Mouse (Mus musculus) bone marrow macrophage, adult 2 months (primary cell): ENCODE measurements around the gene Hmg20b. TPM values are rescaled to one million over a fixed set of nuclear protein-coding genes. Genes with fewer than 3 reads are reported as not detected.
A peak's percentile ranks its signal among the peaks of the same experiment; 100 is the strongest.

ENCODE experiments used
- H3K27ac ChIP-seq: 2 replicates; pipeline ENCODE4 v1.5.1; 2012; ENCODE audit warnings: low read depth, low read length; ENCODE audit not compliant: insufficient read depth
- H3K4me1 ChIP-seq: 2 replicates; pipeline ENCODE4 v1.6.1; 2012; ENCODE audit warnings: low read length; ENCODE audit not compliant: control insufficient read depth, insufficient read depth
- H3K4me3 ChIP-seq: 2 replicates; pipeline ENCODE4 v1.5.1; 2012; ENCODE audit warnings: mild to moderate bottlenecking, low read length, moderate library complexity; ENCODE audit not compliant: insufficient read depth
- CTCF ChIP-seq: IDR thresholded peaks from 2 replicates; pipeline ENCODE4 v1.5.1; 2012; ENCODE audit warnings: low read depth, mild to moderate bottlenecking, low read length, moderate library complexity
- POLR2A ChIP-seq: IDR thresholded peaks from 2 replicates; pipeline ENCODE4 v1.6.1; 2012; ENCODE audit warnings: mild to moderate bottlenecking, low read depth, low read length, borderline replicate concordance
- polyA plus RNA-seq: library from polyadenylated mRNA; stranded (reverse); fragments of >200 nt; gene quantifications from 2 replicates; pipeline ENCODE4 v1.2.4, GENCODE M21; 2012; ENCODE audit not compliant: missing spikeins, insufficient read depth, insufficient read length

Gene Hmg20b
- polyA plus RNA-seq, 1 experiment, result 52.2 TPM

- peak overlapping the region; percentile 58 for H3K4me3 ChIP-seq
- H3K27ac ChIP-seq, result peak overlapping the region; percentile 85
- no peak for TF ChIP-seq CTCF
- no peak for TF ChIP-seq POLR2A
- H3K4me1 ChIP-seq, result peaks cover 15% of the 10 kb centered on the region
These were observed 30.3 kb downstream of the Hmg20b start for GRCm38 (mm10) chr10:81319741-81320549.

DNA sequence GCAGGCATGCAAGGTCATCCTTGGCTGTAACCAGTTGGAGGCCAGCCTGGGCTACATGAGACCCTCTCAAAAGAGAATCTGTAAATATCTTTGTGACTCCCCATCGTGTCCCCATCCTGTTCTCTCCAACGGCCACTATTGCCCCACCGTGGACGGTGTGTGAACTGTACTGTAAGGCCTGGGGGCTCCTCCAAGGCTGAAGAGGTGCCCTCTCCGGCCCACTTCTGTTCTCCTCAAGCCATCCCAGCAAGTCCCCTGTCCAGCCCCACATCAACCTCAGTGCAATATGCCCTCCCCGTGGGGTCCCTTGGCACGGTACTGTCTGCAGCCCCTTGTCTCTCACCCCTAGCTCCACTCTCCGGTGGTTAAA lies 31.0 kb downstream of the Hmg20b start:
- H3K4me3 ChIP-seq, result peak overlapping the region; percentile 58

GRCm38 (mm10) chr10:81318589-81319329 lies 31.5 kb downstream of the Hmg20b start:
- TF ChIP-seq POLR2A (no peak), CTCF (no peak)
- H3K4me1 ChIP-seq, result peaks cover 15% of the 10 kb centered on the region
- peak overlapping the region; percentile 58 for H3K4me3 ChIP-seq
- peak overlapping the region; percentile 85 for H3K27ac ChIP-seq

More for the DNA sequence above, 31.0 kb downstream of the Hmg20b start:
- H3K27ac ChIP-seq, result peak overlapping the region; percentile 85
- TF ChIP-seq POLR2A (no peak), CTCF (no peak)
- peaks cover 15% of the 10 kb centered on the region for H3K4me1 ChIP-seq

- Histone ChIP-seq H3K27ac (no peak overlapping the region), H3K4me3 (no peak overlapping the region), H3K4me1 (peaks cover 15% of the 10 kb centered on the region)
- TF ChIP-seq POLR2A, result no peak
- no peak for TF ChIP-seq CTCF
These were observed 33.0 kb downstream of the Hmg20b start for GRCm38 (mm10) chr10:81317273-81317672.

DNA sequence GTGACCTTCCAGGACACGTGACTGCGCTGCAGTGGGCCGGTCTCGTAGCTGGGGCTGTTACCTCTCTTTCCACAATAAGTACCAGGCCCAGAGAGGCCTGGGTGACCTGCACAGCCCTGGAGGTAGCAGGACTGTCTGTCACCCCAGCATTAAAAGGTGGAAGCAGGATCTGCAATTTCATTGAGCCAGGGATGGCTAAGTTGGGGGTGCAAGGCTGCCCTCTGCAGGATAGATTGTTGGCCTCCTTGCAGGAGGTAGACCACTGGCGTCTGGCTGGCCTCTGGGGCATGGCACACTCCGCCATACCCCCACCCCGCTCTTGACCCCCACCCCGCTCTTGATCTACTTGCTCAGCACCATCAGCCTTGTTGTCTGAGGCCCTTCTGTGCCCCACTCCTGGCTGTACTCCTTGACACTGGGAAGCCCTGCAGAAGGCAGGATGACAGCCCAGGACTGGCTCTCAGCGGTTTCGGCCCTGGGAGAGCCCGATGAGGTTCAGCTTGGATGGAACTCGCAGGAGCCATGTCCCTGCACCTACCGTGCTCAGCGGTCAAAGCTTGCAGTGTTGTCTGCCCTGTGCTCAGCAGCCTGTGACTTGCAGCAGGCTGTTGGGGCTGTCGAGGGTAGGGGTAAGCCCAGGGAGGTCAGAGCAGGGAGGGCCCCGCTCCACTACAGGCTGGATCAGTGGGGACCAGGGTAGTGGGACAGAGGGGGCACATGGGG lies 33.8 kb downstream of the Hmg20b start:
- peaks cover 15% of the 10 kb centered on the region for H3K4me1 ChIP-seq
- H3K4me3 ChIP-seq, result no peak overlapping the region
- H3K27ac ChIP-seq, result no peak overlapping the region
- TF ChIP-seq CTCF (no peak), POLR2A (no peak)

DNA sequence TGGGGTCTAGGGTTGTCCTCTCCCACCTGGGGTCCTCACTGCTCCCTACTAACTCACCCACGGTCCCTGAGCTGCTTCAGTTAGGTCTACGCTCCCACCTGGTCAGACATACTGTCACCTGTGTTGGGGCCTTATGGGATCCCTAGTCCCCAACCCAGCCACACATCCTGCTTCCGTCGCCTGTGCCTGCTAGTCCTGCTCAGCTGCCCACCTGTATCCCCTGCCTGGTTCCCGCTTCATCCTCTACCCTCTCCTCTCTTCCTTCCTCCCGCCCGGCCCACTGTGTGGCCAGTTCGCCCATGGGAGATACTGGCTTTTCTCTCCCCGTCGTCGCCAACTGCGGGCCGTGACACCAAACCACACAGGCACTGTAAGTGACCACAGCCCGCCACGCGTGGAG lies 34.7 kb downstream of the Hmg20b start:
- Histone ChIP-seq H3K4me1 (peaks cover 15% of the 10 kb centered on the region), H3K4me3 (no peak overlapping the region), H3K27ac (no peak overlapping the region)
- TF ChIP-seq CTCF (no peak), POLR2A (no peak)

GRCm38 (mm10) chr10:81314201-81314600 lies 36.1 kb downstream of the Hmg20b start:
- Histone ChIP-seq H3K4me1 (peaks cover 15% of the 10 kb centered on the region), H3K4me3 (no peak overlapping the region), H3K27ac (no peak overlapping the region)
- no peak for TF ChIP-seq POLR2A
- no peak for TF ChIP-seq CTCF

- no peak overlapping the region for H3K27ac ChIP-seq
- H3K4me3 ChIP-seq, result no peak overlapping the region
- peaks cover 10% of the 10 kb centered on the region for H3K4me1 ChIP-seq
- TF ChIP-seq POLR2A (no peak), CTCF (no peak)
These were observed 36.7 kb downstream of the Hmg20b start for GRCm38 (mm10) chr10:81313581-81313980.

DNA sequence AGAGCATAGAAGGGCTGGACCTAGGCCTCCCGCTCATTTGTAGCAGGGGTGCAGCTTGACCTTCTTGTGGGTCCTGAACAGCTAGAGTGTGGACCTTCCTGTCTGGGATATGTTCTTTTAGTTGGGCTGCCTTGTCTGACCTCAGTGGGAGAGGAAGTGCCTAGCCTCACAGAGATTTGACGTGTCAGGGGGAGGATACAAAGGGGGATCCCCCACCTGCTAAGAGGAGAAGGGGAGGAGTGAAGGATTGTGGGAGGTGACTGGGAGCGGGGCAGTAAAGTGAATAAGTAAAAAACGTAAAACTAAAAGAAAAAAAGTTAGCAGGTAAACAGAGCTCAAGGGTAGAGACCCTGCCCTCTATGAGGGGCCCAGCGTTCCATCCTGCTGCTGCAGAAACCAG lies 40.7 kb downstream of the Hmg20b start:
- H3K27ac ChIP-seq, result no peak overlapping the region
- no peak overlapping the region for H3K4me3 ChIP-seq
- H3K4me1 ChIP-seq, result no peaks in the 10 kb centered on the region
- TF ChIP-seq CTCF (no peak), POLR2A (no peak)
